Mouse (Mus musculus) T-helper 1 cell (primary cell): ENCODE results near the gene Hlf.

ENCODE experiments used
- in situ Hi-C: fragments of 300-600 bp; cut with MboI, MseI; formaldehyde crosslinking; loops from one replicate; pipeline ENCODE4 v1.15.1; 2025; ENCODE audit warnings: high pct_unique_total_duplicates

The Hlf gene

DNA sequence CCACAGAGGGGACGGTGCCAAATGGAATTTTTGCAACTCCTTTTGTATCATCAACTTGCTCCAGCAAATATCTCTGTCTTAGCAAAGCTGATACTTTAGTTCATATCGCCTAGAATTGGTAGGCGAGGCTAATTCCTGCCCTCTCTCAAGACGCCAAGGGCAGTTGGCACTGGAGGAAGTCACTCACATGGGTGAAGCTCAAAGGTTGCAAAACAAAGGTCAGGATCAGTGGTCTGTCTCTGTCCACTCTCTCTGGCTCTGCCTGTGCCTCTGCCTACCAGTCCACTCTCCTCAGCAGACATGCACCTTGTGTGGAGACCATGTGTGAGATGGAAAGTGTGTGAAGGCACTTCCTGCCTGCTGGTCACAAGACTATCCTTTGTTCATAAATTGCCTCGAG is 48.4 kb downstream of the Hlf start:
- in situ Hi-C loops = loop anchor here (25.0 kb wide), 1 partner anchor 670 kb away; no protein-coding TSS in a partner anchor

DNA sequence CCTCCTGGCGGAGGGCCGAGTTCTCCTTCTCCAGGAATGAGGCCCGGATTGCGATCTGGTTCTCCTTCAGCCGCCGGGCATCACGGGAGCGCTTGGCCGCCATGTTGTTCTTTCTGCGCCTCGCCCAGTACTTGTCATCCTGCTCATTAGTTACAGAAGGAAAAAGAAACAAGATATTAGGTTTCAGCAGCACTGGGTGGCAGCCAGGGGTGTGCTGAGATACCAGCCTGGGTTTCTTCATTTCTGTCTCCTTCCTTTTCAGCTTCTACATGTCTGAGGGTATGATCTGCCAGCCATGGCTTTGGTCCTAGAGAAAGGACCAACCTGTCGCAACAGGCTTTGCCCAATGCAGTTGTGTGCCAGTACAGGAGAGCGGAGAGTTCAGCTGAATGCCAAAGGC is 49.9 kb downstream of the Hlf start:
- in situ Hi-C loops = loop anchor here (25.0 kb wide), 1 partner anchor 671 kb away; no protein-coding TSS in a partner anchor

DNA sequence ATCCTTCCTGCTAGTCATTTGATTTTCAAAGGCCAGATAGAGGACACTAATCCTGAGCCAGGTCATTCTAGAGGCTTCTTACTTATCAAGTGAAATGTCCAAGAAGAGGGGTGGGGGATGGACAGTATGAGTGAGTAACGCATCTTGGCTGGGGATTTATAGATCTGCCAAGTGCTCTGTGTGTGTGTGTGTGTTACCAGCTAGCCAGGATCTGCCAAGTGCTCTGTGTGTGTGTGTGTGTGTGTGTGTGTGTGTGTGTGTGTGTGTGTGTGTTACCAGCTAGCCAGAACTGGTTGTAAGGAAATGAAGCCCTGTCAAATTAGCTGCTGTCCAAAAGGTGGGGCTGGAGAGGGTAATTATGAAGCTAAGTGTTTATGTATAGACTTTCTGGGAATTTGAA is 55.9 kb downstream of the Hlf start:
- in situ Hi-C loops = loop anchor here (25.0 kb wide), 1 partner anchor 677 kb away; no protein-coding TSS in a partner anchor

DNA sequence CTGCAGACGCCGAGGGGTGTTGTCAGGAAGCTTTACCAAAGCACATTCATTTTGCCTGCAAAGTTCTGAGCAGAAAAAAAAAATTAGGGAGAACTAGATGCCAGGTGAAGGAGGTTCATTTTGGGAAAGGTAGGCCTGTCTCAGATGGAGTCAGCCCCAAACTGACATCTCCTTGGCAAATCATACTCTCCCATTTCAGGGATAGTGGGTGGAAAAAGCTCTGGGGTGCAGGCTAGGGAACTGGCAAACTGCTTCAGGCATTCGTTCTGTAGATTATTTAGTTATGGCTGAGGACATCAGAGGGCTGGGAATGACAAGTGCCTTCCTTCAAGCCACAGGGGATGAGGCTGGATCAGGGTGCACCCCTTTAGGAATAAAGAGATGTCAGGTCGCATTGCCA is 58.0 kb downstream of the Hlf start:
- in situ Hi-C loops = loop anchor here (25.0 kb wide), 1 partner anchor 680 kb away; no protein-coding TSS in a partner anchor

DNA sequence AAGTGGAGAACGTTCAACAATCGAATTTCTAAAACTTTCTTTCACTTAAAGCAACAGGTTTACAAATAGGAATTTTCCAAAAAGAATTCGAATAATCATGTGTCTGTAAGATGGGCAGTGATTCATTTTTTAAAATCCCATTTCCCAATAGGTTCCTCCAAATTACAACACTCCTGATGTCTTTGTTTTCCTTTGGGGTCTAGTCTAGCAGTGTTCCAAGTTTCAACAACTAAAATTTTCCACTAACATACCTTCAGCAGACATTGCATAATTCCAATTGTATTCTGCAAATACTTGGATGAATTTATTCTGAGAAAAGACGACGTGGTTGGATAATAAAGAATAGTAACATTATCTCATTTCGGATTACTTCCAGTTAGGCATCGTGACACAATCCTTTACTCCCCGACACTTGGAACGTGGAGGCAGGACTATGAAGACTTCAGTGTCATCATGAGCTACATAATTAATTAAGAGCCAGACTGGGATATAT is 60.4 kb downstream of the Hlf start:
- in situ Hi-C loops = loop anchor here (25.0 kb wide), 1 partner anchor 682 kb away; no protein-coding TSS in a partner anchor

DNA sequence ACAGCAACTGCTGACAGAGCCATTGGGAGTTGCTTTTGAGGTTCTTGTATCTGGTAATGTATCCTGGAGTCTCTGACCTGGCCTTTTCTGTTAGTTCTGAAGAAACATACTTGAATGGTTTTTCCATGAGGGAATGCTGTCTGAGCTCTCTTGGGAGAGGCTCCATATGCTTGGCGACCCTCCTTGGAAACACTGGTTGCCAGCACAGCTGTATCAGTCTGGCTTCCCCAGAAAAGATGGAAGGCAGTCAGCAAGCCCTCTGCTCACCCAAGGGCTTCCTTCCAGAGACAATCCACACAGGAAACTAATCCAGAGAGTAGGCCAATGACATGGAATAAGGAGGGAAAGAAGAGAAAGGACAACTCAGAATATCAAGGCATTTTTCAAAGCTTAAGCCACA is 63.9 kb downstream of the Hlf start:
- in situ Hi-C loops = loop anchor here (25.0 kb wide), 1 partner anchor 685 kb away; no protein-coding TSS in a partner anchor

DNA sequence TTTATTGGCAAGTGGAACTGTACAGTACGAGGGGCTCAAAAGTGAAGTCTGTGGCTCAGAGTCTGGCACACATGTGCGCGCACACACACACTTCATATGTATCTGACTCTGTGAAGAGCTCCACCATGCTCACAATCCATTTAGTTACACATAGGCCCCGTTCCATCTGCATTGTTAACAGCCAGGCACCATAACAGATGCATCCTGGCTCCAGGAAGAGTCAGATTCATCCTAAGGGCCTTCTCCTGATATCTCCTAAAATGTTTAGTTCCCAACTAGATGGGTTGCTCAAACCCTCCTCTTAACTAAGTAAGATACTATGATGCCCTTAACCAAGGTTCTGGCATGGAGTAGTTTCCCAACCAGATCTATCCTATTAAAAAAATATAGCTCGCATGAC is 64.5 kb downstream of the Hlf start:
- in situ Hi-C loops = loop anchor here (25.0 kb wide), 1 partner anchor 686 kb away; no protein-coding TSS in a partner anchor

DNA sequence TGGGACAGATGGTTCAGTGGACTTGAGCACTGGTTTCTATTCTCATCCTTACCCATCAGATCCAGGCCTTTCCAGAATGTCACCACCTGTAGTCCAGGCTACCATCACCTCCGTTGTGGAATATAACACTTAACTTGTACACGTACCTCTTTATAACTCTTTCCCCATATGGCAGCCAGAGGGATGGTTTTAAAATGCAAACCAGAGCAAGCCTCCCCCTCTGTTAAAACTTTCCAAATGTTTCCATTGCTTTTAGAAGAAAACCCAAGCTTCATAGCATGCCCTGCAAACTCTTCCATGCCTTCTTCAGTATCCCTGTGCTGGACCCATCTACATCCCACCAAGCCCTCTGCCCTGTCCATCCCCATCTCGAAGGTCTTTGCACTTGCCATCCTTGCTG is 66.1 kb downstream of the Hlf start:
- in situ Hi-C loops = no loop called here

DNA sequence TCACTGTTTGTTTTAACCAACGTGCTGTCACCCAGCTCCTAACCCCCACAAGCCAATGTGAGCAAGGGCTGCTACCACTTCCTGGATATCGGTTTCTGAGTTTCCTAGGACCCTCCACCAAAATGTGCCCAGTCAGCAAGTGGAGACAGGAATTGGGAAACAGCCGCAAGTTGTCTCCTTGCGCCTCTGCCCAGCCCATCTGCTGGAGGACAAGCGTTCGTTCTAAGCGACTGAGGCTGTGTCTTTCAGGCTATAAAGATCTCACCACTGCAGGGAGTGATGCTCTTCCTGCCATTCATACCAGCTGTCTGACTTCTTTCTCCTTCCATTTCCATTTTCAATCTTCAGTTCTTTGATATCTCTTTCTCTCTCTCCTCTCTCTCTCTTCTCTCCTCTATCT is 69.8 kb downstream of the Hlf start:
- in situ Hi-C loops = no loop called here

DNA sequence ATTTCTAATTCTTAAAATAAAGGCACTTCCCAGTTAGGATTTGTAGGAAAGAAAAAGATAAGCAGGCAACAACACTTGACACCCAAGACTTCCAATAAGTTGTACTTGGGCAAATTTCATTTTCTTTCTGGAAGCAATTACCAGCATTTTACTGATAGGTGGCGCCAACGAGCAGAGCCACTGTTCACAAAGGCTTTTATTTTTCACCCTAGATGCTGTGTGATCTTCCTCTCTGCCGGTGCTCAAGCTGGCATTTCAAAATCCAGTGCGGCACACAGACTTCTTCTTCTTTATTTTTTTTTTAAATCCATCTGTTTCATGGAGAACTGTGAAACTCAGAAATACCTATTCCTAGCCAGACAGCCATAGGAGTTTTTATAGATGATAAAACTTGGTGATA is 73.2 kb downstream of the Hlf start:
- in situ Hi-C loops = no loop called here

DNA sequence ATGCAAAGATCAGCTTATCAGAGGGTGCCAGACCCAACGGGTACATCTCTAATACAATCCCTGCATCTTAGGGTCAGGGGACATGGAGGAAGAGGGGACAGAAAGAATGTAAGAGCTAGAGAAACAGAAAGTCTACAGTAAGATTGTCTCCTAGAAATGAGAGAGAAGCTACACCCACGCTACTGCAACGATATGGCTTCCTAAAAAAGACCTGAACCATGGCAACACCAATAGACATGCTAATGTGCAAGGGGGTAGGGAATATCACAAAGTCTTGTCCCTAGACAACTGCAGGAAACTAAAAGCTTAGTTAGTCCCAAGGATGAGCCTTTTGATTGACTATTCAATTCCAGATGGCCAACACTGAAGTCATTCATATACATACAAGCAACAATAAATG is 76.1 kb downstream of the Hlf start:
- in situ Hi-C loops = no loop called here

DNA sequence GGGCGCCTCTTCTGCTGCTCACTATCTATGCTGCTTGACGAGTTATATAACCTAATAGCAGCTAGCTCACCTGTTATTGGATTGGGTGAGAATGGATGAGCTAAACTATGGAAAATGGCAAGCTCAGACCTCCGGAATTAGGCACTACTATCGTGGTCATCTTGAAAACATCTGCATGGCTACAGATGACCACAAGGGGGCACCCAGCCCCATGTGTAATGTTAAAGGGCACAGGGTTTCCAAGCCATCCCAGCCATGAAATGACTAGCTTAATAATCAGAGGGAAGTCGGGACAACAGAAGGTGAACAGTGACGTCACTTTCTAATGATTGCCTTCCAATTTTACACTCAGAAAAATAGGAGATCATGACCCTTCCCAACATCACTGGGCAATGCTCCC is 83.7 kb downstream of the Hlf start:
- in situ Hi-C loops = loop anchor here (5.0 kb wide), 1 partner anchor 315 kb away; no protein-coding TSS in a partner anchor

DNA sequence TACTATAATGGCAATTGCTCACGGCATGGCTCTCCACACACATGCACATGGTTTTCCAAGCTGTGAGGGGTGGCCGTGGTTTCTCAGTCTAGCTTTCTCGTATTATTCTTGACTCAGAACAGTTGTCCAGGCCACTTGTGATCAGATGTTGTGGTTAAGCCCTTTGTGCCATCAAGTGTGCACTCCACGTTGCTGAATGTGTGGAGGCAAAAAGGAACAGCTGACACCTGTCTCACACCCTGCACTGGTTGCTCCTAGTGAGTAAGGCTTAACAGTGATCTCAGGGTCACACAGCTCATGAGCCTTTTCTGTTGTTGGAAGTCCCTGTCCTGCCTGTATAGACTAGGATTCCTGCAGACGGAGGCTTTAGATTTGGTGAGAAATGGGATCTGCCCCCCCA is 84.6 kb downstream of the Hlf start:
- in situ Hi-C loops = loop anchor here (5.0 kb wide), 1 partner anchor 316 kb away; no protein-coding TSS in a partner anchor

DNA sequence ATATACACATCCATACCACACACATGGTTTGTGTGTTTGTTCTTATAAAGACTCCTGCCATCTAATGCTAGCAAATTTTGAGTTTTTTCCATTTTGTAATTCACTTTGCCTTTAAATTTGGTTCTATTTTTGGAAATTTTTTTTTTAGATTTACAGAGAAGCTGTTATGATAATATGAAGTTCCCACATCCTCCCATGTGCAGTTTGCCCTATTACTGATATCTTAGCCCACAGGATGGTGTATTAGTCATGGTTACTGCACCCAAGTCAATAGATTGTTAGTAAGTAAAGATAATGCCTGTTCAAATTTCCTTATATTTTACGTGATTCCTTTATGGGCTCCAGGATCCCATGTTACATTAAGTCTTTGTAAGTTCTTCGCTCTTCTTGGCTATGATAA is 96.1 kb downstream of the Hlf start:
- in situ Hi-C loops = loop anchor here (25.0 kb wide), 1 partner anchor 1718 kb away; no protein-coding TSS in a partner anchor

DNA sequence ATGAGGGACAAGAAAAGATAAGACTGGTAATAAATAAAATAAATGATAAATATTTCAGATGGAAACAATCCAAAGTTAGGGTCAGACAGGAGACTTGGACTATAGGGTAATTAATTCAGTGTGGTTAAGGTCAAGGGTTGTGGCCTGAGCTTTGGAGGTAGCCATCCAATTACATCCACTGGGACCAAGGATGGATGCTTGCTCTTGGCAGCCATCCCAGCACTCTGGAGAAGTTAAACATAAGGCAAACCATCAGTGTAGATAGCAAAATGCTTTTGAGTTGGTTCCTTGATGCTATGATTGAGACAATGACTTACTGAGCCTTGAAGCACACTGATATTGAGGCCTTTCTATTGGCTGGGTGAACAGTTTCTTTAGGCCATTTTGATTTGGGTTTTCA is 97.9 kb downstream of the Hlf start:
- in situ Hi-C loops = loop anchor here (25.0 kb wide), 1 partner anchor 1720 kb away; no protein-coding TSS in a partner anchor

DNA sequence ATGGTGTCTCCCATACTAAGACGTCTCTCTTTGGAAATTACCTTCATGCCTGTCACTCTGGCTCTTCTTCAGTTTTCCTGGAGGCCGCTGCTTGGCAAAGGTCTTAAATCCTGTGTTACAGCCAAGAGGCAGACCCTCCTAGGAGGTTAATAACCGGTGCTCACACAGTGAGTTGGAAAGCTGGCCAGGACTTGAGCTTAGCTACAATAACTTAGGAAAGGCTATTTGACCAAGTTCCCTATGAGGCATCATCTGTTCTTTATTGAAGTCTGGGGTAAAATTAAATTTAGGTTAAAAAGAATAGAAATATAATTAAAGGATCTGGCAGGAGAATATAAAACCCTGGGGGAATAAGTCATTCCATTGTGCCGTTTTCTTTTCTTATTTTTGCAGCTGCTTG is 99.5 kb downstream of the Hlf start:
- in situ Hi-C loops = loop anchor here (25.0 kb wide), 1 partner anchor 1721 kb away; no protein-coding TSS in a partner anchor

DNA sequence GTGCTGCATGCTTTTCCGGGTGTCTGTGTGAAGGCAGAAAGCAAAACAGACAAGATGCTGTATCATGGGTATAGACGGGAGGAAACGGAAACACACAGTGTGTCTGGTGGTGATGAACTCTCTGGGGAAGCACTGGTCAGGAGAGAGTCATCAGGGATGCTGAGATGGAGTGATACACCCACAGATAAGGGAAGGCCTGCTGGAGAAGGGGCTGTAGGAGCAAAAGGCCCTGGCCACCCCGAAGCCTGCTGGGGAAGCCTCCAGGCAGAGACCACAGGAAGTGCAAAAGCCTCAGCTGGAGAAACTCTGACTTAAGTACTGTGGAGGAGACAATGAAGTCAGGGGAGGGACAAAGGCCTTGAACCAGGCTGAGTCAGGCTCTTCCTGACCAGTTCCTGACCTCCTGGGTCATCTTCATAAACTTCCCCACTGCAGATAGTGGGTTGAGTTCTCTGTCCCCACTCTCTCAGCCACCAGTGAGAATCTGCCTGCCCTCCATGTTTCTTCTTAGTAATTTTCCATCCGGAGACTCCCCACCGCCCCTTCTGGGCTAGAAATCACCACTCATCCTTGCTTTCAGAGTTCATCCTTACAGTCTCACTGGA is 104.0 kb downstream of the Hlf start:
- in situ Hi-C loops = loop anchor here (25.0 kb wide), 1 partner anchor 1726 kb away; no protein-coding TSS in a partner anchor
